Mouse (Mus musculus): ENCODE data around the gene Hpn.
A peak's percentile ranks its signal among the peaks of the same experiment; 100 is the strongest.

The Hpn gene

DNA sequence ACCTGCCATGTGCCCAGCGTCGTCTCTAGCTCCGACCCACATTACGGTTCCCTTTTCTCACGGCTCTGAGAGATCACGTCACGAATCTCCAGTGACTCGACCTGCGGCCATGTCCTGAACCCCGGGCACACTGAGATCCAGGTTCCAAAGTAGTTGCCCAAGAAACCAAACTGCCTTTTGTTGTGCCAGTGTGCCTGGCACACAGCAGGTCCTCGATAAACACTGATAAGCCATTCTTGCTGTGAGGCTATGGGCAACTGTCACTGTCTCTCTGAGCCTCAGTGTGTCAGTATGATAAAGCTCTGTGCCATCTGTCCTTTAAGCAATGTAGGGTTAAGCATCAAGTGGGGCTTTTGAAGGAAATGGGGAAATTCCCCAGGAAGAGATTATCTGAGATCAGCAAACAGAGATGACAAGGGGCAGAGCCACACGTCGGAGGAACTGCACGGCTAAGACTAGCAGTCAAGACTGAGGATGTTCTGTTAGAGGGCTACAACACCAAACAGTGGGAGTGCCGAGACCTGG, 4.2 kb downstream of the Hpn start:
- no peak for DNase-seq (ENCODE audit: low spot score)

GRCm38 (mm10) chr7:31109796-31110195, 5.3 kb downstream of the Hpn start:
- DNase-seq (ENCODE audit: low spot score) = no peak

DNA sequence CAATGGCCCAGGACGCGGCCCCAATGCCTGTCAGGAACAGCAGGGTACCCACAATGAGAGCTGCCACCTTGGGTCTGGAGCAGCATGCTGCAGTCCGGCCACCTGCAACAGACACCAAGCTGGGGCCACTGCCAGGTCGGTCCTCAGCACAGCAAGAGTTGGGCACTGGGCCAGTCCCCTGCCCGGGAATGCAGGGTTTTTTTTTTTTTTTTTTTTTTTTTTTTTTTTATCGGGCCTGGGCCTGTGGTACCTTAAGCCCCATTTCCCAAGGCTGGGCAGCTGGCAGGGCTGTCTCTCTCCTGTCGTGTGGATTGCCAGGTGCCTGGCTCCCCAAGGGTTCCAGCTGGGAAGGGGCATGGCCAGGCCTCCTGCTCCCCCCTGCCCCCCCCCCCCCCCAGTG, 6.0 kb downstream of the Hpn start:
- peak; percentile 77 for DNase-seq (ENCODE audit: low spot score)

GRCm38 (mm10) chr7:31107781-31108180, 7.3 kb downstream of the Hpn start:
- DNase-seq (ENCODE audit: low spot score) = no peak

DNA sequence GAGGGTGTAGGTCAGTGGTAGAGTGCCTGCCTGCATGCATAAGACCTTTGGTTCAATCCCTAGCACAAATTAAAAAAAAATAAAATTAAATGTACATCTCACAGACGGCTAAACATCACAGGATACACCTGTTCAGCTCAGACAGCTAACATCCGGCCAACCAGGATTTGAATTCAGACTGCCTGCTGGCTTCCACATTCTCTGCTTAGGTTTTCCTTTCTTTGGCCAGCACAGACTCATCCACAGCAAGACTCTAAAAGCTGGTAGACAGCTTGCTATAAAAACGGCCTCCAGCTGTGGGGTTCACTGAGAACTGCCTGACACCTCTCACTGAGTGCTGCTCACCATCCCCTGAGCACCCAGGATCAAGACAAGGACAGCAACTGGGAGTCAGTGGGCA, 8.9 kb downstream of the Hpn start:
- DNase-seq (ENCODE audit: low spot score) = no peak

DNA sequence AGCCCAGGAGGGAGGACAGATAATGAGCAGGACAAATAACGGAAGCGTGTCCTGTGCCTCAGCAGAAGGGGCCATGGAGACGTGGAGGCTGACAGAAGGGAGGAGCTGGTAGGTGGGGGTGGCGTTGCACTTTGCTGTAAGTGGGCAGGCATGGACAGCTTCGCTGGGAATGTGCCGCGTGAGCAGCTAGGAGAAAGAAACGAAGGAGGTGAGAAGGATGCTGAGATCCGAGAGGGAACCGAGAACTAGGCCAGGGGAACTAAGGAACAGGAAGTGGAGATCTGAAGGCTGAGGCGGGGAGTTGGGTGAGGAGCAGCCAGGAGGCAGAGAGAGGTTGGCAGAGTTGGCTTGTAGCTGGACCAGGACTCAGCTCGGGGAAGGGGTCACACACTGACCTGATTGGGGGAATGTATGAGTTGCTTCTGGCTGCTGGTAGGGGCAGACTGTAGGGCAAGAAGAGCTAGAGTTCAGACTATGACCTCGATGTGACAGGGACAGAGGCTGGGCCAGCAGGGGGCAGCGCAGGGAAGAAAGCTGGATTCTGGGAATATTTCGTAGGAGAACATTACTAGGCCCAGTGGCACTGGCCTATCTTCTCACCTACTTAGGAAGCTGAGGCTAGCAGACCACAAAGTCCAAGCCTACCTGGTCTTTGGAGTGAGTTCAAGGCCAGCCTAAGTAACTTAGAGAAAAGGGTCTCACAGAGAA, 9.9 kb downstream of the Hpn start:
- peak; percentile 86 for DNase-seq (ENCODE audit: low spot score)

DNA sequence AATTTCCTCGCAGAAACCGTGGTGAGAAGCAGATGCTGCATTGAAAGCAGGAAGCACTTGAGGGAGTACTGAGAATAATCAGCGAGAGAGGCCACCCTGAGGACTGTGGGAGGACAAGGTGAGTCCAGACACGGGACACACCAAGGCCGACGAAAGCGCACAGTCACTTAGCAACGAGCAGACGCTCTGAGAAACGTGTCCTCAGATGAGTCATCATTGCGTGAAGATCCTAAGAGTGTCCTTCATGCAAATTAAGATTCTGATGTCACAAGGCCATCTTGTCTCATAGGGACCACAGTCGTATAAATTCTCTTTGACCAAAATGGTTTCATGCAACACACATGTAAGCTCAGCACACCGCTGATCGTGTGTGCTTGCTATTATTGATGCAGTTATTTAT, 14.3 kb downstream of the Hpn start:
- no peak for DNase-seq (ENCODE audit: low spot score)

GRCm38 (mm10) chr7:31099612-31099982, 15.5 kb downstream of the Hpn start:
- DNase-seq (ENCODE audit: low spot score) = peak; percentile 44

- DNase-seq (ENCODE audit: low spot score) = peak; percentile 73
Observed at GRCm38 (mm10) chr7:31098697-31099611, 16.1 kb downstream of the Hpn start.

GRCm38 (mm10) chr7:31097583-31098248, 17.4 kb downstream of the Hpn start:
- peak; percentile 95 for DNase-seq (ENCODE audit: low spot score)

DNA sequence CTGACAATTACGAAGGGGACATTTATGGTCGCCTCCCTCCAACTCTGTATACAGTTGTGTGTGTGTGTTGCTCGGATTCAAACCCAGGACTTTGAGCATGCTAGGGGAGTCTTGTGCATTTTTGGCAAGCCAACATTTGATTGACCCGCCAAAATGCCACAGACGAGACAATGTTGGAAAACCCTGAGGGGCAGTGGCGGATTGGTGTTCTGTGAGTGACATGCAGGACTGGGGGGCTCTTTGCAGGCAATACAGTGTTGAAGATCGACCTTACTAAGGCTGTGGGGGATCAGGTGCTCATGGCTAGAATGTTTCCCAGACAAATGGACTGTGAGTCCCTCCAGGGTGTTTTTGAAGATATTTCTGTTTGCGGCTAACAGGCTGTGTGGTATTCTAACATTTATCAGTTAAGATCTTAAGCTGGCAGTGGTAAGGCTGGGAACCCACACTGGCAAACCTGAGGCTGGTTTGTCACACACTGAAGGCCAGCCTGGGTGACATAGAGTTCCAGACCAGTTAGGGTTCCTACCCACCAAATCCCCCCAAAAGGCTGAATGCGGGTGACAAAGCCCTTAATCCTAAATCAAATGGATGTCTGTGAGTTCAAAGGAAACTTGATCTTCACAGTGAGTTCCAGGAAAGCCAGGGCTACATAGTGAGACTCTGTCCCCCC, 18.1 kb downstream of the Hpn start:
- DNase-seq (ENCODE audit: low spot score) = no peak

- DNase-seq (ENCODE audit: low spot score) = no peak
Observed at GRCm38 (mm10) chr7:31094774-31095501, 20.2 kb downstream of the Hpn start.

- DNase-seq (ENCODE audit: low spot score) = no peak
Observed at GRCm38 (mm10) chr7:31089721-31090120, 25.4 kb downstream of the Hpn start.

GRCm38 (mm10) chr7:31088206-31088605, 26.9 kb downstream of the Hpn start:
- DNase-seq (ENCODE audit: low spot score) = no peak

GRCm38 (mm10) chr7:31087262-31087661, 27.8 kb downstream of the Hpn start:
- no peak for DNase-seq (ENCODE audit: low spot score)

- no peak for DNase-seq (ENCODE audit: low spot score)
Observed at GRCm38 (mm10) chr7:31086175-31086755, 28.8 kb downstream of the Hpn start.

DNA sequence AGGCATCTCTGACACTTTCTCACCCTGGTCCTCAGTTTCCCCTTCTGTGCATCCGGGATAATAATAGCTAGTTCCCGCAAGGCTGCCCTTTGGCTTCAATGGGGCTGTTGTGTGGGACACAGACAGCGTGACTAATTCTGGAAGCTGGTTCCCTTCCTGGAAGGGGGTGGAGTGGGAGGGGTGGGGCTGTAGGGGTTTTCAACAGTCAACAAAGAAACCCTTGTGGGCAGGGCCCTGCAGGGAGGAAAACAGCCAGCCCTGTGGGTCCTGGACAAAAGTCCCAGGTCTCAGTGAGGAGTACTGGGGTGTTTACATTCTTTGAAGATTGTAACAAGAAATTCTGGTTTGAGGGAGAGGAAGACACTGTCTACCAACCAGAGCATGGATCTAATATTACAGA, 29.9 kb downstream of the Hpn start:
- no peak for DNase-seq (ENCODE audit: low spot score)

DNA sequence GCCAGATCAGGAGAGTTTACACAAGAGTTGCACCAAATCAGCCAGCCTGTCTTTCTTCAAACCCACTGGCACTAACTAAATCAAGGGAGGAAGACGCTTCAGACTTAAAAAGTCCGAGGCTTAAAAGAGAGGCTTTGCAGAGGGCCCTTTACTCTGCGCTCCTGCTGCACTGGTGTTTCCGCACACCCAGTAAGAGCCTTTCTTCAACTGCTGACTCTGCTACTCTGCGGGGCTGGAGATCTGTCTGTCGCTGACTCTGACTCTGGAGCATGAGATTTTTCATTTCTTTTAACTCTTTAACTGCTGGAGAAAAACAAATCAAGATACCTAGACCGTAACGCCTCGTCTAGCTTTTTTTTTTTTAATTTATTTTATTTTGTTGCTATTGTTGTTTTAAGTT, 30.9 kb downstream of the Hpn start:
- no peak for DNase-seq (ENCODE audit: low spot score)

- DNase-seq (ENCODE audit: low spot score) = no peak
Observed at GRCm38 (mm10) chr7:31082831-31083588, 32.1 kb downstream of the Hpn start.

DNA sequence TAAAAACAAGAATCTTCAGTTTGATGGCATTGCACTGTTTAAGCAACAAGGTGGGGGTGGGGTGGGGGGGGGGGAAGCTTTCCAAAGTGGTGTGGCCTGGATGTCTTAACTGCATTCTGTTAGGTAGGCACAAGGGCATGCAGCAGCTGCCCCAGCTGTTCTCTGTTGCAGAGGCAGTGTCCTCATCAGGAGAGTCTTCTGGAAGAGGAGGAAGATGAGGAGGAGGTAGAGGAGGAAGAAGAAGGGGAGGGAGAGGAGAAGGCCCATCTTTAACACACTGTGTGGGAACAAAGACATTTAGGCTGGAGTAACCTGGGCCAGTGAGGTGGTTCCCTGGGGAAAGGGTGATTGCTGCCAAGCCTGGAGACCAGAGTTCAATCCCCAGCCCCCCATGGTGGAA, 33.0 kb downstream of the Hpn start:
- DNase-seq (ENCODE audit: low spot score) = no peak

Data from testis, postnatal 10 days (tissue).